Mouse (Mus musculus) liver, embryonic 14.5 days (tissue): Measurements from ENCODE around the gene Gatd1.

Experiments used
- CTCF ChIP-seq: IDR thresholded peaks from 2 replicates; pipeline ENCODE4 v1.5.1; 2016; ENCODE audit warnings: antibody characterized with exemption, low read depth, control low read depth
- EP300 ChIP-seq: IDR thresholded peaks from 2 replicates; pipeline ENCODE4 v1.6.1; 2016; ENCODE audit warnings: antibody characterized with exemption, low read depth

- TF ChIP-seq CTCF: no peak
- no peak for TF ChIP-seq EP300
Observed at GRCm38 (mm10) chr7:141411667-141412066, 2.3 kb downstream of the Gatd1 start.
